Mouse (Mus musculus): ENCODE measurements around the gene Rap1gap2. TPM values are rescaled to one million over a fixed set of nuclear protein-coding genes. Genes with fewer than 3 reads are reported as not detected.

The Rap1gap2 gene
- polyA plus RNA-seq, 1 experiment from 2014 or later = 0.75 TPM

- no peak for DNase-seq
Observed at GRCm38 (mm10) chr11:74337931-74338330, 272.8 kb downstream of the Rap1gap2 start, which contains the start of gene Olfr410. Olfr410 (minus strand) TSS chr11:74338031.

More at GRCm38 (mm10) chr11:74337931-74338330, 272.8 kb downstream of the Rap1gap2 start, which contains the start of gene Olfr410:
- H3K4me3 ChIP-seq (ENCODE audit: low read depth, low read length) = no peak within 1 kb of the TSS
- no peaks in the 10 kb centered on the region for H3K4me1 ChIP-seq (ENCODE audit: insufficient read depth)
- no peak for TF ChIP-seq EP300 (IDR thresholded peaks at IDR 0.05; ENCODE audit: low read depth)
- no peak for TF ChIP-seq CTCF (IDR thresholded peaks at IDR 0.05; ENCODE audit: low read depth)
- WGBS (ENCODE audit: insufficient replicate concordance) = 70% methylated on average over 6 of the region's 6 CpGs
- no peak for ATAC-seq
- H3K36me3 ChIP-seq (replicated peaks; ENCODE audit: insufficient read depth, low read length) = no peaks in the 10 kb centered on the region
- no peak within 1 kb of the TSS for H3K9ac ChIP-seq (replicated peaks)
- H3K4me2 ChIP-seq (ENCODE audit: low read depth, low read length) = no peak within 1 kb of the TSS
- H3K9me3 ChIP-seq (ENCODE audit: low read length) = no peaks in the 10 kb centered on the region; the same call in 1 of the 2 replicates
- no peaks in the 10 kb centered on the region for H3K27me3 ChIP-seq (ENCODE audit: insufficient read depth, low read length)
- no peak within 1 kb of the TSS for H3K27ac ChIP-seq (ENCODE audit: low read depth)

Other genes with a start within 250 kb of the Rap1gap2 start
- gene Olfr412, start 248.8 kb downstream of the Rap1gap2 start, polyA plus RNA-seq (2015; fragmentation: Nextera tagmentation; extraction: Ambion mirVana) = not detected in 2 replicates
- gene Ccdc92b, start 8.7 kb upstream of the Rap1gap2 start, polyA plus RNA-seq (2015; fragmentation: Nextera tagmentation; extraction: Ambion mirVana) = 2.2 and 2.6 TPM in 2 replicates
- gene Cluh, start 38.6 kb upstream of the Rap1gap2 start, polyA plus RNA-seq (2015; fragmentation: Nextera tagmentation; extraction: Ambion mirVana) = 31.2 and 35.6 TPM in 2 replicates
- 24.1 and 30.1 TPM in 2 replicates for gene Pafah1b1, start 113.8 kb upstream of the Rap1gap2 start, polyA plus RNA-seq (2015; fragmentation: Nextera tagmentation; extraction: Ambion mirVana)
- gene Mettl16, start 159.9 kb upstream of the Rap1gap2 start, polyA plus RNA-seq (2015; fragmentation: Nextera tagmentation; extraction: Ambion mirVana) = 7.2 and 8.4 TPM in 2 replicates
- gene Mnt, start 220.0 kb upstream of the Rap1gap2 start, polyA plus RNA-seq (2015; fragmentation: Nextera tagmentation; extraction: Ambion mirVana) = 1.3 and 1.4 TPM in 2 replicates

All from liver, postnatal 0 days (tissue).